Mouse (Mus musculus) telencephalon, adult 2 months (tissue): Measurements from ENCODE around the gene Olfr933.
A peak's percentile ranks its signal among the peaks of the same experiment; 100 is the strongest.

Experiments used
- DNase-seq: peaks from one replicate; pipeline ENCODE4 v3.0.0-alpha.2; 2011; ENCODE audit warnings: low read depth, low spot score

Olfr933 gene

DNA sequence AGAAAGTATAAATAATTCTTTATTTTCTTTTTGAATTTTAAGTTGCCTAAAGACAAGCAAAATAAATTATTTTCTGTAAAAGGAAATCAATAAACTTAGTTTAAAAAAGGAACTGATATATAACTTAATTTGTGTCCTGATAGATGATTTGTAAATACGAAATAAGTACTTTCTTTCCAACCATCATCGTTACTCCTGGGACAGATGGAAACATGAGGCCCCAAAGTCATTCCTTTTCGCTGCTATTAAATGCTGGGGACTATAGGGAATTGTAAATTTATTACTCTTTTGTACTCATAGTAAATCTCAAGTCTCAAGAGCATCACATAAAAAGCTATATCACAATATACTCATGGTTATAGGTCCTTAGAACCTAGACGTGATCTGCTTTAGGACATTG, at the start of gene Olfr933:
Olfr933 (plus strand) TSS at position 301 of the 400 bp plus-strand sequence.
- no peak for DNase-seq

DNA sequence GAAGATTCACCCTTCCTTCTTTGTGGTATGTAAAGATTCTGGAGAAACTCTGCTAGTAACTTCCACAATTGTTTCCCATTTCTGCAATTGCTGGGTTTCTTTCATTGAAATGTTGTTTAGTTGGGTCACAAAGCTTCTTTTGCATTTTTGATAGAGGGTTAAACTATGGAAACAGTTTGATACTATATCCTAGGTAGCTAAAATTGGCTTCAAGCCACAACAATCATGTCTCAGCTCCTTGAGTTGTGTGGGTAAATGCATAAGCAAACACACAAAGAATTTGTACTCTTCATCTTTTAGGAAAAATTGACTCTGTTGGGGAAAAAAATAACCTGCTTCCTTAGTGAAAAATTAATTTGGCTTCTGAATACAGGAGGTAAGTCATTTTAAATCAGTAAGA, 42.6 kb upstream of the Olfr933 start, which contains the start of gene Olfr930:
Olfr930 (plus strand) TSS at position 301 of the 400 bp plus-strand sequence.
- DNase-seq = no peak

DNA sequence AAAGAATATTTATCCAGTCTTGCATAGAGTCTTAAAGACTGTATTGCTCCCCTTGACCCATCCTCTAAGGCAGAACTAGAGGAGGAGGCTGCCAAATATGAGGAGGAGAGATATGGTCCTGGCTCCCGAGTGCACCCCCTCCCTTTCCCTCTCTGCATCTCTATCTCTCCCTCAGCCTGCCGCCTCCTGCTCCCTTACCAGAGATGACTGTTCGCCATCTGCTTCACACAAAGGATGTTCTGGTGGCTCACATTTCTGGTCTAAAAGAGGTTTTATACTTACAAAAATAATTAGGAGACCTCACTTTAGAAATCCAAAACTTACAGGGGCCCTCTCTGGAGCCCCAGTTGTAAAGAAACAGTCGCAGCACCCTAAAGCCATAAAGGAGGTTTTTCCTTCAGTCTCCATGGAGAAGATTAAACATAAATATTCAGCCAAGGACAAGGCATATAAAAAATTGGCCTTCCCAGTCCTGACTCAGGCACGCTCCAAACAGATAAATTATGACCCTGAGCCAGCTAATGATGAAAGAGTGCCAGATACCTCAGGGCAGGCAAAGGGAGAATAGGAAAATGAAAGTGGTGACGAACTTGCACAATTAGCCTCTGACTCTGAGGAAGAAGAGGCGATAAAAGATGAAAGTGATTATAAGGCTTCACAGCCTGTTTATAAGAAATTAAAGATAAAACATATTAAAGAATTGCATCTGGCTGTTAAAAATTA, 18.6 kb upstream of the Olfr933 start:
- peak; percentile 23 for DNase-seq

DNA sequence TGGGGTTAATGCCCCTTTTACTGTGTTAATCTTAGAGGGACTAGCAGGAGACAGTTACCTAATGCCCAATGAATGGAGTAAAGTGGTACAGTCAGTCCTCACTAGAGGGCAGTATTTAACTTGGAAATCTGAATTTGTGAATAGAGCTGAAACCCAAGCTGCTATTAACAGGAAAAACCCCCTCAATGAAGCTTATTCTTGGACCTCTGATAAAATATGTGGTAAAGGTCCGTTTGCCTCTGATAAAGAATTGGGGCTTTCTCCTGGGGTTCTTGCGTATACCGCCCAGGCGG, 18.0 kb upstream of the Olfr933 start:
- DNase-seq = peak; percentile 2

DNA sequence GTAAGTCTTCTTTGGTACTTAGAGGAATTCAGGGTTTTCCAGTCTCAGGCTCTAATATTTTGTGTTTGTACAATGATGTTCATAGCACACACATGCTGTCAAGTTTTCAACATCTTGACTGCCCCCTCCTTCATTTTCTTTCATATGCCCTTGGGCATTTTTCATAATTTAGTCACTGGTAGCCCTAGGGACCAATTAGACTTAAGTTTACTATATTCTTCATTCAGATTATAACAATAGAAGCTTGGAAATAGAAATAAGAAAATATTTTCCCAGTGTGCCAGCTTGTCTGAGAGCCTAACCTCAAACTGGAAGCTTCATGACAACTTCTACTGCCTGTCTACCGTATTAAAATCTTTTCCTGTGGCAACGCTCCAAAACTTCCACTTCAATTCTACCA, 16.1 kb downstream of the Olfr933 start, which contains the start of gene Olfr934:
Olfr934 (minus strand) TSS at position 101 of the 400 bp plus-strand sequence.
- no peak for DNase-seq

DNA sequence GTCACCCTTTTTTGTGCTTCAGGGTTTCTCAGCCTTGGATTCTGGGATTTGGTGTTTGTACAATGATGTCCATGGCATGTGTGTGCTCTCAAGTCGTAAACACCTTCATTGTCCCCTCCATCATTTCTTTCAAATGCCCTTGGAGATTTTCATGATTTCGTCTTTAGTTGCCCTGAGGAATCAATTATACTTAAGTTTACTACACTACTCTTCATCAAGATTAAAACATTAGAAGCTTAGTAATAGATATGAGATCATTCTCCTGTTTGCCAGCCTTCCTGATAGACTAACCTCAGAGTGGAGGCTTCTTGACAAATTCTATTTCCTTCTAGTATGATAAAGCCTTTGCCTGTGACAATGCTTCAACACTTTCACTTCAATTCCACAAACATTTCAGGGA, 27.5 kb downstream of the Olfr933 start, which contains the start of gene Olfr935:
Olfr935 (minus strand) TSS at position 101 of the 400 bp plus-strand sequence.
- no peak for DNase-seq

DNA sequence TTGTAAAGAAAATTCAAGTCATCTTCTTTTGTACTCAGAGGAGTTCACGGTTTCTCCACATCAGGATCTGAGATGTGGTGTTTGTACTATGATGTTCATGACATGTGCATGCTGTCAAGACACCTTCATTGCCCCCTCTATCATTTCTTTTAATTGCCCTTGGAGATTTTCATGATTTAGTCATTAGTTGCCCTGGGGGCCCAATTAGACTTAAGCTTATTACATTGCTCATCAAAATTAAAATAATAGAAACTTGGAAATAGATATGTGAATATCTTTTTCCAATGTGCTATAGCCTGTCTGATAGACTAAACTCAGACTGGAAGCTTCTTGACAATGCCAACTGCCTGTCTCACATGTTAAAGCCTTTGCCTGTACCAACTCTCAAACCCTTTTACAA, 51.2 kb downstream of the Olfr933 start, which contains the start of gene Olfr146:
Olfr146 (minus strand) TSS at position 101 of the 400 bp plus-strand sequence.
- no peak for DNase-seq
